Mouse (Mus musculus) heart, postnatal 0 days (tissue): ENCODE measurements at regions not wholly inside any gene's neighbourhood (a gene's known extent, or its start where the extent isn't known, plus 50 kb on each side); places are given as distances from the start of the nearest gene placed in this dataset.

Source experiments
- ATAC-seq: fragments of 200-750 bp; cut with Nextera tagmentation; 2 replicates; pipeline ENCODE4 v1.8.0; 2017; ENCODE audit warnings: low read depth, moderate number of reproducible peaks, moderate library complexity; ENCODE audit not compliant: insufficient read depth
- DNase-seq: peaks from one replicate; pipeline ENCODE4 v3.0.0-alpha.2; 2016; ENCODE audit warnings: low spot score
- H3K27ac ChIP-seq: fragments of 300-500 bp; sonication (generic); 2 replicates; pipeline ENCODE4 v1.5.1; 2014; ENCODE audit warnings: low read depth, mild to moderate bottlenecking
- H3K27me3 ChIP-seq: fragments of 300-500 bp; sonication (generic); 2 replicates; pipeline ENCODE4 v1.6.1; 2014; ENCODE audit warnings: low read length, mixed read lengths; ENCODE audit not compliant: control insufficient read depth, insufficient read depth
- H3K36me3 ChIP-seq: fragments of 300-500 bp; sonication (generic); replicated peaks from 2 replicates; pipeline ENCODE4 v1.6.1; 2014; ENCODE audit warnings: low read length, mixed read lengths; ENCODE audit not compliant: control insufficient read depth, insufficient read depth
- H3K4me1 ChIP-seq: fragments of 300-500 bp; sonication (generic); 2 replicates; pipeline ENCODE4 v1.6.1; 2014; ENCODE audit warnings: antibody characterized with exemption; ENCODE audit not compliant: control insufficient read depth, insufficient read depth
- H3K4me2 ChIP-seq: fragments of 300-500 bp; sonication (generic); 2 replicates; pipeline ENCODE4 v1.6.1; 2014; ENCODE audit warnings: low read depth, mild to moderate bottlenecking, low read length, moderate library complexity
- H3K4me3 ChIP-seq: fragments of 300-500 bp; sonication (generic); 2 replicates; pipeline ENCODE4 v1.5.1; 2014; ENCODE audit warnings: low read depth, low read length
- H3K9ac ChIP-seq: fragments of 300-500 bp; sonication (generic); replicated peaks from 2 replicates; pipeline ENCODE4 v1.6.1; 2014; ENCODE audit warnings: low read depth, low read length, mixed read lengths
- H3K9me3 ChIP-seq: fragments of 300-500 bp; sonication (generic); replicated peaks from 2 replicates; pipeline ENCODE4 v1.6.1; 2016; ENCODE audit warnings: low read length; ENCODE audit not compliant: control insufficient read depth
- CTCF ChIP-seq: IDR thresholded peaks from 2 replicates; pipeline ENCODE4 v1.5.1; 2016; ENCODE audit warnings: antibody characterized with exemption, control low read depth, low read depth
- EP300 ChIP-seq: IDR thresholded peaks from 2 replicates; pipeline ENCODE4 v1.6.1; 2016; ENCODE audit warnings: antibody characterized with exemption, low read depth
- WGBS: fragments of 180-500 bp; shearing (Covaris S2); extraction: QIAGEN DNeasy Blood & Tissue Kit; methylation state at CpG from one replicate; pipeline ENCODE4 v1.1.7; 2014; 5-methylcytosine and 5-hydroxymethylcytosine counted together

DNA sequence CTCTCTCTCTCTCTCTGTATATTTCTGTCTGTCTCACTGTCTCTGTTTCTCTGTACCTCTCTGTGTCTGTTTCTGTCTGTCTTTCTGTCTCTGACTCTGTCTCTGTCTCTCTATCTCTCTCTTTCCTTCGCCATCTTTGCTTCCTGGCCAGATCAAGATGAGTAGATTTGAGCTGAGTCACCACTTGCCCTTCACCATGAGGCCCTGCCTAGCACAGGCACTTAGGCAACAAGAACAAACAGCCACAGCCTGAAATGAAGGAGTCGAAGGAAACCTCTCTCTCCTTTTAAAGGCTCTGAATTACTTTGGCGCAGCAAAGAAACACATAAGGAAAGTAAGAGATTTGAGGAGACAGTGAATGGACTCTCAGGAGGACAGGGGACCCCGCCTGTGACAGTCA, 69.4 kb upstream of the Clint1 start:
- WGBS: 68% methylated on average over 4 of the region's 4 CpGs
- no peaks in the 10 kb centered on the region for H3K36me3 ChIP-seq
- H3K9ac ChIP-seq: no peak overlapping the region
- H3K4me3 ChIP-seq: no peak overlapping the region
- H3K27ac ChIP-seq: no peak overlapping the region
- TF ChIP-seq EP300 (no peak), CTCF (no peak)
- DNase-seq (no peak), ATAC-seq (no peak)
- no peaks in the 10 kb centered on the region for H3K4me1 ChIP-seq
- H3K27me3 ChIP-seq: no peaks in the 10 kb centered on the region
- no peaks in the 10 kb centered on the region for H3K9me3 ChIP-seq
- no peak overlapping the region for H3K4me2 ChIP-seq

GRCm38 (mm10) chr11:45785806-45786205, 66.0 kb upstream of the Clint1 start:
- no peaks in the 10 kb centered on the region for H3K9me3 ChIP-seq
- no peaks in the 10 kb centered on the region for H3K4me1 ChIP-seq
- no peak overlapping the region for H3K4me2 ChIP-seq
- ATAC-seq (no peak), DNase-seq (no peak)
- no peak overlapping the region for H3K4me3 ChIP-seq
- H3K27me3 ChIP-seq: no peaks in the 10 kb centered on the region
- TF ChIP-seq EP300 (no peak), CTCF (no peak)
- H3K36me3 ChIP-seq: no peaks in the 10 kb centered on the region
- 92% methylated on average over 9 of the region's 9 CpGs for WGBS
- no peak overlapping the region for H3K9ac ChIP-seq
- no peak overlapping the region for H3K27ac ChIP-seq

GRCm38 (mm10) chr11:45787408-45787807, 64.4 kb upstream of the Clint1 start:
- no peaks in the 10 kb centered on the region for H3K9me3 ChIP-seq
- no peak overlapping the region for H3K4me3 ChIP-seq
- no peak for TF ChIP-seq CTCF
- no peak for TF ChIP-seq EP300
- H3K9ac ChIP-seq: no peak overlapping the region
- DNase-seq: no peak
- no peak overlapping the region for H3K27ac ChIP-seq
- 86% methylated on average over 5 of the region's 5 CpGs for WGBS
- no peak for ATAC-seq
- no peaks in the 10 kb centered on the region for H3K27me3 ChIP-seq
- H3K4me2 ChIP-seq: no peak overlapping the region
- H3K4me1 ChIP-seq: no peaks in the 10 kb centered on the region
- no peaks in the 10 kb centered on the region for H3K36me3 ChIP-seq

- no peak for DNase-seq
- H3K4me1 ChIP-seq: no peaks in the 10 kb centered on the region
- TF ChIP-seq EP300: no peak
- TF ChIP-seq CTCF: no peak
- no peak overlapping the region for H3K4me2 ChIP-seq
- H3K27me3 ChIP-seq: no peaks in the 10 kb centered on the region
- no peak overlapping the region for H3K27ac ChIP-seq
- no peaks in the 10 kb centered on the region for H3K36me3 ChIP-seq
- no peaks in the 10 kb centered on the region for H3K9me3 ChIP-seq
- no peak overlapping the region for H3K9ac ChIP-seq
- WGBS: 90% methylated on average over 3 of the region's 3 CpGs
- H3K4me3 ChIP-seq: no peak overlapping the region
- no peak for ATAC-seq
Observed at GRCm38 (mm10) chr11:45789886-45790285, 62.0 kb upstream of the Clint1 start.

DNA sequence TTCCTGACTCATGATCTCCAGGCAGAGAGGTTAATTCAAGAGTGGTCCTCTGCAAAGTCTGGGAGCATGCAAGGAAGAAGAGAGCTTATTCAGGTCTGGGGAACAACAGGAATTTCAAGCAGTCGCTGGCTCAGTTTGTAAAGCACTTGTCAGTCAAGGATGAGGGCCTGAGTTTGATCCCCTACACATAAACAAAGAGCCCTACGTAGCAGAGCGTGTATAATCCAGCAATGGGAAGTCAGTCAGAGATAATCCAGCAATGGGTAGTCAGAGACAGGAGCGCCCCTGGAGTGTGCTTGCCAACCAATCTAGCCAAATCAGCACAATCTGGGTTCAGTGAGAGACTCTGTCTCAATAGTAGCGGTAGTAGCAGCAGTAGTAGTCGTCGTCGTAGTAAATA, 61.3 kb upstream of the Clint1 start:
- Histone ChIP-seq H3K4me1 (no peaks in the 10 kb centered on the region), H3K4me3 (no peak overlapping the region), H3K9ac (no peak overlapping the region), H3K9me3 (no peaks in the 10 kb centered on the region), H3K27ac (no peak overlapping the region), H3K36me3 (no peaks in the 10 kb centered on the region), H3K27me3 (no peaks in the 10 kb centered on the region), H3K4me2 (no peak overlapping the region)
- DNase-seq (no peak), ATAC-seq (no peak)
- TF ChIP-seq EP300 (no peak), CTCF (no peak)
- WGBS: 82% methylated on average over 8 of the region's 8 CpGs

DNA sequence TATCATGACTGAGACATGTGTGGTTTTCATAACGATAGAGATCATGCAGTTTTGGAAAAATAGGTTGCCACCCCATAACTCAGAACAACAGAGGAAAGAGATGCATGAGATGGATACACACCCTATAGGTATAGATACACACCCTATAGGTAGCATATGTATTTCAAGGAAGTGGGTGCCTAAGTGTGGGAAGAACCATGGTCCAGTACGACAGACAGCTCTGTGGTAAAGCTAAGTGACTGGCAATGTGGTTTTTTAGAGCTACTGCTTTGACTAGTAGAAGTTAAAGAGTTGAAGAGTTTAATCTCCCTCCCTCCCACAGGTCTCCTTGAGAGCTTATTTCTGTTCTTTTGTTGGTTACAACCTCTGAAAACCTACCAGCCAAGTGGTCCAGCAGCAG, 60.2 kb upstream of the Clint1 start:
- no peak for DNase-seq
- Histone ChIP-seq H3K36me3 (no peaks in the 10 kb centered on the region), H3K4me2 (no peak overlapping the region), H3K4me1 (no peaks in the 10 kb centered on the region), H3K27ac (no peak overlapping the region), H3K4me3 (no peak overlapping the region), H3K9ac (no peak overlapping the region), H3K9me3 (no peaks in the 10 kb centered on the region), H3K27me3 (no peaks in the 10 kb centered on the region)
- no peak for ATAC-seq
- WGBS: 76% methylated on average over 2 of the region's 2 CpGs
- TF ChIP-seq CTCF (no peak), EP300 (no peak)
